ENCODE assay signal across 12 mouse cellular contexts in genomic region chr11:32247068-32247467, GRCm38 (mm10). TPM values are rescaled to one million over a fixed set of nuclear protein-coding genes. Genes with fewer than 3 reads are reported as not detected.
DNase-seq lines count a peak whose midpoint lies in the region; ATAC-seq and TF ChIP-seq lines count a peak whose summit lies in the region.
"Had no signal": no experiment of that assay in that cellular context is flagged by ENCODE, and none has a peak within 500 bp of the region (broad histone marks: within the 10 kb centered on the region; RNA-seq: fewer than 3 reads in every experiment).

No protein-coding gene starts in this region.

- TF ChIP-seq CTCF in thymus, adult 2 months (IDR thresholded peaks at IDR 0.05; ENCODE audit: borderline replicate concordance, control insufficient read depth, extremely low read depth, insufficient read depth, low read length, poor library complexity) = no peak

- peak overlapping the region; percentile 62 for H3K27ac ChIP-seq in heart, embryonic 11.5 days (ENCODE audit: low read depth, low read length)
- H3K27ac ChIP-seq in thymus, adult 2 months (ENCODE audit: control insufficient read depth, insufficient read depth, low read length) = no peak overlapping the region
- H3K27ac ChIP-seq in liver, embryonic 11.5 days (ENCODE audit: low read depth, low read length) = peak overlapping the region; percentile 78
- H3K27ac ChIP-seq: midbrain, embryonic 13.5 days had no signal

- no peak overlapping the region for H3K4me2 ChIP-seq in heart, embryonic 11.5 days
- no peak overlapping the region for H3K4me2 ChIP-seq in liver, embryonic 11.5 days
- H3K4me2 ChIP-seq: midbrain, embryonic 13.5 days had no signal

- H3K9ac ChIP-seq in heart, embryonic 11.5 days (ENCODE audit: low read depth, low read length) = no peak overlapping the region
- H3K9ac ChIP-seq in liver, embryonic 11.5 days (ENCODE audit: low read depth, low read length) = 0 out of 2 replicates have a peak overlapping the region, but pooled peaks have one; percentile 31
- H3K9ac ChIP-seq: midbrain, embryonic 13.5 days had no signal

- no peak overlapping the region for H3K4me3 ChIP-seq in heart, embryonic 11.5 days (ENCODE audit: low read depth, low read length)
- no peak overlapping the region for H3K4me3 ChIP-seq in thymus, adult 2 months (ENCODE audit: control insufficient read depth, insufficient read depth, low read length)
- H3K4me3 ChIP-seq in liver, embryonic 11.5 days (ENCODE audit: low read depth, low read length) = no peak overlapping the region
- H3K4me3 ChIP-seq: midbrain, embryonic 13.5 days had no signal

- peaks cover 14% of the 10 kb centered on the region; the same call in 1 of the 2 replicates for H3K36me3 ChIP-seq in heart, embryonic 11.5 days (ENCODE audit: control insufficient read depth, insufficient read depth, low read length)
- H3K36me3 ChIP-seq in thymus, adult 2 months (ENCODE audit: control insufficient read depth, insufficient read depth, low read length) = peaks cover 6% of the 10 kb centered on the region; the same call in 1 of the 2 replicates
- peaks cover 9% of the 10 kb centered on the region for H3K36me3 ChIP-seq in liver, embryonic 11.5 days (ENCODE audit: control insufficient read depth, insufficient read depth, low read length)

- intact Hi-C loops in heart, postnatal 36 days (cut with DNase I) = no loop called here

- peaks cover 10% of the 10 kb centered on the region for H3K4me1 ChIP-seq in heart, embryonic 11.5 days (ENCODE audit: control insufficient read depth, insufficient read depth, low read length)
- peaks cover 9% of the 10 kb centered on the region for H3K4me1 ChIP-seq in thymus, adult 2 months (replicated peaks; ENCODE audit: control insufficient read depth, insufficient read depth, low read length)
- H3K4me1 ChIP-seq in liver, embryonic 11.5 days (replicated peaks; ENCODE audit: control insufficient read depth, insufficient read depth, low read length) = peaks cover 58% of the 10 kb centered on the region
- H3K4me1 ChIP-seq: midbrain, embryonic 13.5 days had no signal

- TF ChIP-seq POLR2A in thymus, adult 2 months (IDR thresholded peaks at IDR 0.05; ENCODE audit: control insufficient read depth, extremely low read depth, insufficient read depth, low read length, poor library complexity) = no peak

- H3K9me3 ChIP-seq in heart, embryonic 11.5 days (replicated peaks; ENCODE audit: control insufficient read depth, low read length) = no peaks in the 10 kb centered on the region
- H3K9me3 ChIP-seq in liver, embryonic 11.5 days (ENCODE audit: control insufficient read depth, low read length) = no peaks in the 10 kb centered on the region
- H3K9me3 ChIP-seq: midbrain, embryonic 13.5 days had no signal

- ATAC-seq in heart, embryonic 11.5 days (replicated peaks; ENCODE audit: insufficient number of reproducible peaks, low FRiP score, low TSS enrichment) = no peak
- ATAC-seq in liver, embryonic 11.5 days (replicated peaks; ENCODE audit: low FRiP score) = no peak
- no peak for ATAC-seq in CD4-positive, CD25-positive, alpha-beta regulatory T cell, adult 4 months
- ATAC-seq: midbrain, embryonic 13.5 days had no signal

- no peak for DNase-seq in heart, postnatal 36 days
- DNase-seq in thymus, adult 2 months = peak; percentile 42
- DNase-seq in thymus, postnatal 10 days (ENCODE audit: low spot score in 2 of 2) = no peak
- no peak for DNase-seq in liver, embryonic 11.5 days (ENCODE audit: low spot score)
- peak; percentile 52 for DNase-seq in thymus, postnatal 4 days
- no peak for DNase-seq in frontal cortex, postnatal 25 days (ENCODE audit: low spot score in 2 of 2)
- DNase-seq: adrenal gland, postnatal 25 days had no signal

- no peaks in the 10 kb centered on the region for H3K27me3 ChIP-seq in heart, embryonic 11.5 days (ENCODE audit: control insufficient read depth, insufficient read depth, low read length)
- H3K27me3 ChIP-seq in thymus, adult 2 months (ENCODE audit: control insufficient read depth, insufficient read depth, low read length) = no peaks in the 10 kb centered on the region
- H3K27me3 ChIP-seq in liver, embryonic 11.5 days (replicated peaks; ENCODE audit: control insufficient read depth, insufficient read depth, low read length) = no peaks in the 10 kb centered on the region
- H3K27me3 ChIP-seq: midbrain, embryonic 13.5 days had no signal

RNA-seq across cellular contexts. Expression of gene Nprl3, which starts 20.4 kb away (rescaled TPM):
- 26.1 and 34.6 TPM in 2 replicates for polyA plus RNA-seq in heart, embryonic 11.5 days (2014; fragmentation: Nextera tagmentation; extraction: Ambion mirVana)
- 10 to 100 TPM; 26.1 to 28.5 TPM for total RNA-seq in heart, postnatal 36 days (2021)
- 107 and 118 TPM in 2 replicates for polyA plus RNA-seq in thymus, adult 2 months (2012; rRNA removed)
- 31.0 and 38.1 TPM in 2 replicates for polyA plus RNA-seq in liver, embryonic 11.5 days (2014; fragmentation: Nextera tagmentation; extraction: Ambion mirVana)
- polyA plus RNA-seq in CD4-positive, CD25-positive, alpha-beta regulatory T cell, adult 4 months (2017; shearing (Covaris generic)) = 10 to 100 TPM; 39.1 to 68.6 TPM

RNA-seq across cellular contexts. Expression of gene Mpg, which starts 20.8 kb away (rescaled TPM):
- polyA plus RNA-seq in heart, embryonic 11.5 days (2014; fragmentation: Nextera tagmentation; extraction: Ambion mirVana) = 22.0 and 22.5 TPM in 2 replicates
- 1 to 10 TPM; 6.7 TPM for total RNA-seq in heart, postnatal 36 days (2021)
- polyA plus RNA-seq in thymus, adult 2 months (2012; rRNA removed) = 21.0 and 25.5 TPM in 2 replicates
- 29.6 and 30.8 TPM in 2 replicates for polyA plus RNA-seq in liver, embryonic 11.5 days (2014; fragmentation: Nextera tagmentation; extraction: Ambion mirVana)
- 10 to 100 TPM; 27.0 to 39.9 TPM for polyA plus RNA-seq in CD4-positive, CD25-positive, alpha-beta regulatory T cell, adult 4 months (2017; shearing (Covaris generic))

RNA-seq across cellular contexts. Expression of gene Rhbdf1, which starts 25.0 kb away (rescaled TPM):
- polyA plus RNA-seq in heart, embryonic 11.5 days (2014; fragmentation: Nextera tagmentation; extraction: Ambion mirVana) = 28.2 and 30.3 TPM in 2 replicates
- total RNA-seq in heart, postnatal 36 days (2021) = 10 to 100 TPM; 24.3 to 25.1 TPM
- polyA plus RNA-seq in thymus, adult 2 months (2012; rRNA removed) = 29.9 and 44.9 TPM in 2 replicates
- 16.9 and 19.1 TPM in 2 replicates for polyA plus RNA-seq in liver, embryonic 11.5 days (2014; fragmentation: Nextera tagmentation; extraction: Ambion mirVana)
- 1 to 10 TPM in 1 of 2 experiments, not detected in 1; 1.1 TPM for polyA plus RNA-seq in CD4-positive, CD25-positive, alpha-beta regulatory T cell, adult 4 months (2017; shearing (Covaris generic))

RNA-seq across cellular contexts. Expression of gene Hba-x, which starts 29.1 kb away (rescaled TPM):
- polyA plus RNA-seq in heart, embryonic 11.5 days (2014; fragmentation: Nextera tagmentation; extraction: Ambion mirVana) = 9,744 and 12,458 TPM in 2 replicates
- total RNA-seq in heart, postnatal 36 days (2021) = not detected
- 1.3 and 1.9 TPM in 2 replicates for polyA plus RNA-seq in thymus, adult 2 months (2012; rRNA removed)
- polyA plus RNA-seq in liver, embryonic 11.5 days (2014; fragmentation: Nextera tagmentation; extraction: Ambion mirVana) = 4,144 and 4,673 TPM in 2 replicates
- not detected for polyA plus RNA-seq in CD4-positive, CD25-positive, alpha-beta regulatory T cell, adult 4 months (2017; shearing (Covaris generic))
- total RNA-seq: adrenal gland, postnatal 25 days; gastrocnemius, adult 8-10 months had no signal
- polyA plus RNA-seq: testis, adult 2 months had no signal

RNA-seq across cellular contexts. Expression of gene Hba-a1, which starts 36.2 kb away (rescaled TPM):
- 8,943 and 11,032 TPM in 2 replicates for polyA plus RNA-seq in heart, embryonic 11.5 days (2014; fragmentation: Nextera tagmentation; extraction: Ambion mirVana)
- over 10,000 TPM in 1 of 2 experiments, 1,000 to 10,000 TPM in 1; 7,538 to 10,107 TPM for total RNA-seq in heart, postnatal 36 days (2021)
- 1,371 and 1,698 TPM in 2 replicates for polyA plus RNA-seq in thymus, adult 2 months (2012; rRNA removed)
- polyA plus RNA-seq in liver, embryonic 11.5 days (2014; fragmentation: Nextera tagmentation; extraction: Ambion mirVana) = 12,698 and 12,741 TPM in 2 replicates
- polyA plus RNA-seq in CD4-positive, CD25-positive, alpha-beta regulatory T cell, adult 4 months (2017; shearing (Covaris generic)) = 1 to 10 TPM; 3.9 to 4.5 TPM

Comparison
In these comparisons a context has a peak if more than half of its experiments do, and no peak if none do; other contexts are left out.
1. DNase-seq: peak in thymus, adult 2 months (single experiment) and thymus, postnatal 4 days (single experiment); none in heart, postnatal 36 days (0 of 2), thymus, postnatal 10 days (0 of 2), liver, embryonic 11.5 days (single experiment) and frontal cortex, postnatal 25 days (0 of 2).